Mouse (Mus musculus): ENCODE results near the gene Atp6ap1.

Gene Atp6ap1

DNA sequence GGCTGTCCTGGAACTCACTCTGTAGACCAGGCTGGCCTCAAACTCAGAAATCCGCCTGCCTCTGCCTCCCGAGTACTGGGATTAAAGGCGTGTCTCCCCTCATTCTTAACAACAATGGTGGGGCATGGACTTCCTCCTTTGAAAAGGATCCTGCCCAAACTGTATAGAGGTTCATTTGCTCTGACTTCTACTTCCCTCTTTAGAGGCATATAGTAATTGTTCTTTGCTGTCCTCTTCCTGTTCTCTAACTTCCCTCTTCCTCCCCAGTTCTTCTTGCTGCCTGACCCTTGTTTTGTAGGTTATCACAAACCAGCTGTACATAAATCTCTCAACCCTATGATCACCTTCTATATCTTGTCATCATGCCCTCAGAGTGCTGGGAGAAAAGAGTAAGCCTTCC, 2.8 kb downstream of the Atp6ap1 start:
- in situ Hi-C loops (cut with MboI, MseI) = no loop called here

DNA sequence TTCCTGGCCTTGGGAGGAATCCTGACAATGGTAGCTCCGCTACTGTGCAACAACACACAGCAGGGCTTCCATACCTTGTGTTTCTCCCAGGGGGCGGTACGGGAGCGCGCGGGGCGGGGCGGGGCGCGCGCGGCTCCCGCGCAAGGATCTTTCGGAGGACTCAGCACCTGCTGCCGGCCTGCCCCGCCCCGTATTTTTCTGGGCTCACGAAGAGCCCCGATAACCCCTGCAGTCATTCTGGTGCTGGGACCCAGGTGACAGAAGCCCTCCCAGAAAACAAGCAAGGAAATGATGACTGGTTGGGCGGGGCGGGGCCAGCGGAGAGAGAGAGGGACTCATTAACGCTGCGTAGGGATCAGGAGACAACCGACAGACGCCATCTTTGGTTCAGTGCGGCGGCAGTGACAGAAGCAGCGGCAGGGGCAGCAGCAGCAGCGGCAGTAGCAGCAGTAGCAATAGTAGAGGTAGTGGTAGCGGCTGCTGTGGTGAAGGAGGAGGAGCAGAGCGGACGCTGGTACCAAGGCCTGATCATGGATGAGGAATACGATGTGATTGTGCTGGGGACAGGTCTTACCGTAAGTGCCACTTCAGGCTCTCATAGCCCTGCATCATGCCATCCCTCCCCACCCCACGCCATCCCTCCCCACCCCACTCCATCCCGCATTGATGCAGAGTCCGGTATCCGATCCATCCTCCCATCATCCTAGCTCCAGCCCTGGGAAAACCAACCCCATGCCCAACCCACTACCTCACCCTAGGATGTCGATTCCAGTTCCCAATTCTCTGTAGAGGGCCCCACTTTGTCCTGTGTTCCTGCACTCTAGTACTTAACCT, 8.2 kb downstream of the Atp6ap1 start, which contains the start of gene Gdi1:
Gene Gdi1 (plus strand): TSS at position 132 of the 834 bp plus-strand sequence.
- in situ Hi-C loops (cut with MboI, MseI) = no loop called here

DNA sequence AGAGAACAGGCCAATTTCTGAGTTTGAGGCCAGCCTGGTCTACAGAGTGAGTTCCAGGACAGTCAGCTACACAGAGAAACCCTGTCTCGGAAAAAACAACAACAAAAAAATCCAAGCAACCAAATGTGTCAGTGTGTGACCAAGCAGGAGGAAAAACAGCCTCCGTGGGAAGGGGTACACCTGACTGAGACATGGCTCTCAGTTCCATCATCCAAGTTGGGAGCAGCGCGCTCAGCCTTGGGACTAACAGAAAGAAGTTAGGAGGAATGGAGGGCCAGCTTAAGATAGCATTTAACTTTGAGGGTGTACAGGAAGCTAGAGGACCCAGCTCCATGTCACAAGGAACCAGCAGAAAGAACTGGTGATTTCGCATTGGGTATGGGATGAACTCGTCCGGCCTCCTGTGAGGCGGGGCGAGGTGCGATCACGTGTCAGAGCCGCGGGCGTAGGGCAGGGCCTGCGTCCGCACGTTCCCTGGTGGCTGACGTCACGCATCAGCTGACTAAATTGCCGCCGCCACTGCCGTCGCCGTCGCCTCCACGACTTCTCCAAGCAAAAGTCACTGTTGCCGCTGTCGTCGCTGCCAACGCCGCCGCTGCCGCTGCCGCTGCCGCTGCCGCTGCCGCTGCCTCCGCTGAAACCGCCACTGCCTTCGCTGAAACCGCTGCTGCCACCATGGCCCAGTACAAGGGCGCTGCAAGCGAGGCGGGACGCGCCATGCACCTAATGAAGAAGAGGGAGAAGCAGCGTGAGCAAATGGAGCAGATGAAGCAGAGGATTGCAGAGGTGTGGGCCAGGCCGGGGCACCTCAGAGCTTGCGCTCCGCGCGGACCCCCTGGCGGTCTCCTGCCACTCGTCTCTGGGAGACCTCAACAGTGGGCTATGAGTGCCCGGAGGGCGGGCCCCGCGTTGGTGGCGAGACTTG, 15.9 kb downstream of the Atp6ap1 start, which contains the start of gene Fam50a:
Gene Fam50a (plus strand): TSS at position 494 of the 925 bp plus-strand sequence.
- in situ Hi-C loops (cut with MboI, MseI) = no loop called here

DNA sequence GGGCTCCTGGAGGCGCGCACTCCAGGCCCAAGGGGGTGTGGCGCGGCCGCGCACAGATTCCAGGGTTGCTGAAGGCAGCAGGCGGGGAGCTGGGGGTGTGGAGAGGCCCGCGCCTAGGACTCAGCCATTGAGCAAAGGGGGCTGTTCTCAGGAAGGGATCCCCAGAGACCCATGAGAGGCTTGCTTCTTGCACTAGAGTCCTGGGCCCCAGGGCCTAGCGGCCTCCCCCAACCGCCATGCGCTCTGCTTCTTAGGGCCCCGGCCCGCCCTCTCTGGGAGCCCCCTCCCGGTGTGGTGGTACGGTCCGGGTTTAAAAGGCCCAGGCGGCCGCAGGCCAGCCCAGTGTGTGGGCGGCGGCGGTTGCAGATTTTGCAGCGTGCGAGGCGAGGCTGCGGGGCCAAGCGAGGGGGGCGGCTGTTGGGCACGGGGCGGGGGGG, 31.8 kb downstream of the Atp6ap1 start, which contains the start of gene Plxna3:
Gene Plxna3 (plus strand): TSS at position 342 of the 437 bp plus-strand sequence.
- in situ Hi-C loops (cut with MboI, MseI) = no loop called here

DNA sequence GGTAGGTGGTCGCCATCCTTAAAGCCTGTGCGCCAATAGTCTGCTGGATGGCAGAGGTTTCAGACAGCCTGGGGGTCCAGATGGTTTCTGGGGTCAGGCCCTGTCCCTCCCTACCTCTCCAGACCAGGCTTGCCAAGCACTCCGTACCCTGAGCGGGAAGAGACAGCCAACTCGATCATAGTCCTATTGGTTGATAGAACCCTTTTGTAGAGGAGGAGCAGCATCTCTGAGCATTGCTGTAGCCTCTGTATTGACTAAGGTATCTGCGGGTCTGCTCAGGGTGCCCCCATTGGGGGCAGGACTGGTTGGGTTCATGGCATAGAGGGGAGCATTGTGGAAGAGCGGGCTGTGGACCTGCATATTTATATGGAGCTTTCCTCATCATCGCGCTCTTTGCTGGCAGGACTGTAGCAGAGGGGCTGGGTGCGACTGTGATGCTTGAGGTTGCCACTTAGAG, 32.3 kb downstream of the Atp6ap1 start:
- in situ Hi-C loops (cut with MboI, MseI) = no loop called here

DNA sequence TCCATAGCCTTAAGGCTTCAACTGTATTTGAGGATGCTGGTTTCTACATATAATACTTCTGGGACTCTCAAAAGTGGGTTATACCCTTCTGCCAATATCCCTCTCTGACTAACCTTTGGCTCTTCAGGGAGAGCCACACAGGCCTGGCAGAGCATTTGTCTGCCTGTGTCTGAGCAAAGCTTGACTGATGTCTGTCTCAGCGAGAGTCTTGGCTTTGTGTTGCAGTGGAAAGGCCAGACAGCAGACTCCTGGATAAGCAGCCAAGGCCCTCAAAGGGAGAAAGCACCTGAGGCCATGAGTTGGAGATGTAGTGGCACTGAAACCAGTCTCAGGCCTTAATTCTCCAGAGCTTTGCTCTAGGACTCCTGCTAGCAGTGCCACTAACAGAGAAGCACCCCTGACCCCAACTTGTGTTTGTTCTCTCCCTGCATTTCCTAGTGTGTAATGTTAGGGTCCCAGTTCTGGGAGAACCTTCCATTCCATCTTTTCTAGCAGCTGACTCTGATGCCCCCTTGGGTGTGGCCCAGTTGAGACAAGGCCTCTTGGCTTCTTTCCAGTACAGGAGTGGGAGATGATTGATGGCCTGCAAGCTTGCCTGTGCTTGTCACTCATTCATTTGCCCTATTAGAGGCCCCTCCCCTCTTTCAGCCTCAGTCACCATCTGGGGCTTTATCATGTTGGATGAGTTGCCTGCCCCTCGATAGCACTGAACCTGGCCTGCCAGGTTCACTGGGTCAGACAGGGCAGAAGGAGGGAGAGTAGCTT, 33.5 kb downstream of the Atp6ap1 start:
- in situ Hi-C loops (cut with MboI, MseI) = no loop called here

DNA sequence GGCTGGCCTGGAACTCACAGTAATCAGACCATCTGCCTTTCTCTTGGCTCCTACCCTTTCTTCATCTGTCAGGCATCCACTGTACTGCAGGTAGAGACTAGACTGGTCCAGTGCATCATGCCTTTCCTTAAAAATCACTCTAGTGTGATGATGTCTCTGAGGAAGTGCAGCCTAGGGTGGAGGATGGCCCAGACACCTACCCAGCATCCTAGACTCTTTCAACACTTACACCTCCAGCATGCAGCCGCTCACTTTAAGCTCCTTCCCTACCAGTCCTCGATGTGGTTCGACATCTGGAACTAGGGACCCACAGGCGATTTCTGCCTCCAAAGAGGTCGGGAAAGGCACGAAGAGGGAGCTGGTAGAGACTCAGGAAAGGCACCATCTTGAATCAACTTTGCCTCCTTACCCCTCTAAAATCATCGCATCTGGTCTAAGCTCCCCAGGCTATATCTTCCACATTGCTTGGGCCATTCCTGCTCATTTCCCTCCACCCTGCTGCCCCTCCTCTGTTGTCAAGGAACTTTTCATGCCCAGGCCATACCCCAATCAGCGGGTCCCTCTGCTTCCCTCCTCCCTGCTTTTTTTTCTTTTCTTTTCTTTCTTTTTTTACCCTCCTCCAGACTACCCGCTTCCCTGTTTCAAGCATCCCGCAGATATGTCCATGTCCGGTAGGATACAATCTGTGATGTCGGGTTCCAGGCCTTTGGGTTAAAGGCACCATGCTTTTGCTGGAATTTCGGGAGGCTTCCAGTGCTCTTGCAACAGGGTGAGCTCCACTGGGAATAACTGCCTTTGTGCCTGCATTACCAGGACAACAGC, 56.0 kb downstream of the Atp6ap1 start:
- in situ Hi-C loops (cut with MboI, MseI) = no loop called here

DNA sequence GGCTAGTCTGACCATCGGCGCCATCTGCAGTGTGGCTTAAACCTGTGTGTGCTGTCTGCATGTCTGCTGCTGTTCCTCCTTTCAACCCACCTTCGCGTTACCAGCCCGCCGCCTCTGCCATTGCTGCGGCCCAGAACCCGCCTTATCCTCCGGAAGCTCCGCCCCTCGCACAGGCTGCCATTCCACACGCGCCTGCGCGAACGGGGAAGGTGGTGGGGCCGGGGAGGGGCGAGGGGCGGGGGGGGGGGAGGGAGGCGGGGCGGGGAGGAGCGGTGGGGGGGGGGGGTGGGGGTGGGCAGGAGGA, 56.5 kb downstream of the Atp6ap1 start, which contains the start of gene Lage3:
Gene Lage3 (minus strand): TSS at position 152 of the 304 bp plus-strand sequence.
- in situ Hi-C loops (cut with MboI, MseI) = no loop called here
